Mouse (Mus musculus): ENCODE results near the gene Ticam1.

- TF ChIP-seq CTCF (IDR thresholded peaks at IDR 0.05; ENCODE audit: low read depth) (no peak), EP300 (IDR thresholded peaks at IDR 0.05; ENCODE audit: low read depth) (no peak)
Observed at GRCm38 (mm10) chr17:56298238-56298637, 21.7 kb upstream of the Ticam1 start.
